Mouse (Mus musculus) bone marrow macrophage, adult 2 months (primary cell): ENCODE results near the gene Six3.

Source experiments
- CTCF ChIP-seq: IDR thresholded peaks from 2 replicates; pipeline ENCODE4 v1.5.1; 2012; ENCODE audit warnings: low read depth, mild to moderate bottlenecking, low read length, moderate library complexity
- POLR2A ChIP-seq: IDR thresholded peaks from 2 replicates; pipeline ENCODE4 v1.6.1; 2012; ENCODE audit warnings: mild to moderate bottlenecking, low read depth, low read length, borderline replicate concordance

DNA sequence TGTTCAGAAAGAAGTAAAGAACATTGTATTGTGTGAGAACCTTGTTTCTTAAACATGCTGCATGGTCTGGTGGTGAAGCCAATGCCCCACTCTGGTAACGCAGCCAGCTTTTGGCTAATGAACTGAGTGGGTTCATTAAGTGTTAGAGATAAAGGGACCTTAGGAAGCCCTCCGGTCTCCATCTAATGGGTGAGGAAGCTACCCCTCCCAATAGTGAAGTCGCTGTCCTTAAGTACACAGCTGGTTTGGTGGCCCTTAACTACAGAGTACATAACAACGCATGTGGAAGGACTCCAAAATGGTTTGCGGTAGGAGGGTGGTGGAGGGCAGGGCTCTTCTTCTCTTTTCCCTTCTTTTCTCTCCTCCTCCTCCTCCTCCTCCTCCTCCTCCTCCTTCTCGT, 24.5 kb downstream of the Six3 start:
- TF ChIP-seq CTCF (no peak), POLR2A (no peak)
